Mouse (Mus musculus) lung, postnatal 0 days (tissue): ENCODE measurements around the gene Srm.

Experiments used
- CTCF ChIP-seq: IDR thresholded peaks from 2 replicates; pipeline ENCODE4 v1.5.1; 2016; ENCODE audit warnings: antibody characterized with exemption, mild to moderate bottlenecking
- EP300 ChIP-seq: IDR thresholded peaks from 2 replicates; pipeline ENCODE4 v1.6.1; 2016; ENCODE audit warnings: antibody characterized with exemption, mild to moderate bottlenecking, control low read depth

- TF ChIP-seq EP300 (no peak), CTCF (no peak)
These were observed 9.9 kb upstream of the Srm start for GRCm38 (mm10) chr4:148581422-148581821.
